Mouse (Mus musculus) MEL (cell line): ENCODE results near the gene Pip4k2a. TPM values are rescaled to one million over a fixed set of nuclear protein-coding genes. Genes with fewer than 3 reads are reported as not detected.

Source experiments
- DNase-seq: peaks from one replicate; pipeline ENCODE4 v3.0.0; 2011; ENCODE audit warnings: low read depth, low spot score
- H3K27ac ChIP-seq: 2 replicates; pipeline ENCODE4 v1.5.1; 2012; ENCODE audit warnings: low read depth, mild to moderate bottlenecking, control low read depth, low read length, moderate library complexity; ENCODE audit not compliant: control insufficient read depth
- H3K27me3 ChIP-seq, 2 experiments: fragments of 150-350 bp in 1 of 2; sonication (generic) in 1 of 2; 2 replicates each; pipeline ENCODE4 v1.6.1; 2012; ENCODE audit warnings: low read length in 2 of 2, mild to moderate bottlenecking in 2 of 2, improper control_type of control experiment in 1 of 2, moderate library complexity in 1 of 2; ENCODE audit not compliant: insufficient read depth in 2 of 2, control insufficient read depth in 1 of 2
- H3K36me3 ChIP-seq, 2 experiments: 2 replicates each; pipeline ENCODE4 v1.6.1; 2012 to 2014; ENCODE audit warnings: low read length in 2 of 2, improper control_type of control experiment in 1 of 2, inconsistent platforms in 1 of 2, mild to moderate bottlenecking in 1 of 2; ENCODE audit not compliant: insufficient read depth in 2 of 2, control insufficient read depth in 1 of 2
- H3K4me1 ChIP-seq, 2 experiments: fragments of 150-350 bp in 1 of 2; sonication (generic) in 1 of 2; 2 replicates each; pipeline ENCODE4 v1.6.1; 2012; ENCODE audit warnings: low read length in 2 of 2, improper control_type of control experiment in 1 of 2, mild to moderate bottlenecking in 1 of 2; ENCODE audit not compliant: insufficient read depth in 2 of 2, control insufficient read depth in 1 of 2
- H3K4me3 ChIP-seq, 2 experiments: fragments of 150-350 bp in 1 of 2; sonication (generic) in 1 of 2; 2 replicates each; pipeline ENCODE4 v1.5.1; 2012; ENCODE audit warnings: low read depth in 2 of 2, low read length in 2 of 2, mild to moderate bottlenecking in 2 of 2, moderate library complexity in 2 of 2, control low read depth in 1 of 2, improper control_type of control experiment in 1 of 2; ENCODE audit not compliant: control insufficient read depth in 1 of 2, insufficient read depth in 1 of 2
- H3K79me2 ChIP-seq: 2 replicates; pipeline ENCODE4 v1.6.1; 2012; ENCODE audit warnings: mild to moderate bottlenecking, low read length, moderate library complexity; ENCODE audit not compliant: control insufficient read depth, poor library complexity, insufficient read depth
- H3K9ac ChIP-seq: 2 replicates; pipeline ENCODE4 v1.6.1; 2012; ENCODE audit warnings: low read depth, mild to moderate bottlenecking, control low read depth, low read length, moderate library complexity; ENCODE audit not compliant: control insufficient read depth, poor library complexity, severe bottlenecking
- H3K9me3 ChIP-seq: fragments of 150-350 bp; sonication (generic); replicated peaks from 2 replicates; pipeline ENCODE4 v1.6.1; 2012; ENCODE audit warnings: mild to moderate bottlenecking, low read length, improper control_type of control experiment, moderate library complexity; ENCODE audit not compliant: insufficient read depth
- BHLHE40 ChIP-seq: IDR thresholded peaks from 2 replicates; pipeline ENCODE4 v1.6.1; 2012; ENCODE audit warnings: low read depth, mild to moderate bottlenecking, inconsistent platforms, low read length, improper control_type of control experiment, borderline replicate concordance
- CHD2 ChIP-seq: IDR thresholded peaks from 2 replicates; pipeline ENCODE4 v1.6.1; 2011; ENCODE audit warnings: low read length, improper control_type of control experiment
- CTCF ChIP-seq, 3 experiments: IDR thresholded peaks in 2 of 3; conservative IDR thresholded peaks in 1 of 3; 2 replicates each; pipeline ENCODE4 v1.5.1; 2011 to 2012; ENCODE audit warnings: low read length in 3 of 3, low read depth in 2 of 3, mild to moderate bottlenecking in 2 of 3, improper control_type of control experiment in 1 of 3, inconsistent platforms in 1 of 3, mixed read lengths in 1 of 3, moderate library complexity in 1 of 3; ENCODE audit not compliant: control insufficient read depth in 1 of 3, insufficient read depth in 1 of 3, poor library complexity in 1 of 3, severe bottlenecking in 1 of 3
- E2F4 ChIP-seq: IDR thresholded peaks from 2 replicates; pipeline ENCODE4 v1.6.1; 2011; ENCODE audit warnings: low read depth, low read length, improper control_type of control experiment, borderline replicate concordance
- ELF1 ChIP-seq: IDR thresholded peaks from 2 replicates; pipeline ENCODE4 v1.6.1; 2014; ENCODE audit warnings: low read depth, mild to moderate bottlenecking, inconsistent platforms, low read length, improper control_type of control experiment, moderate library complexity
- EP300 ChIP-seq, 2 experiments: IDR thresholded peaks; 2 replicates each; pipeline ENCODE4 v1.6.1; 2011; ENCODE audit warnings: improper control_type of control experiment in 2 of 2, low read length in 2 of 2, low read depth in 1 of 2, mild to moderate bottlenecking in 1 of 2
- GABPA ChIP-seq: IDR thresholded peaks from 2 replicates; pipeline ENCODE4 v1.6.1; 2012; ENCODE audit warnings: low read depth, mild to moderate bottlenecking, inconsistent platforms, low read length, improper control_type of control experiment, moderate library complexity
- GATA1 ChIP-seq: IDR thresholded peaks from 2 replicates; pipeline ENCODE4 v1.6.1; 2011; ENCODE audit warnings: low read depth, low read length, improper control_type of control experiment
- HCFC1 ChIP-seq: IDR thresholded peaks from 2 replicates; pipeline ENCODE4 v1.6.1; 2012; ENCODE audit warnings: low read depth, mild to moderate bottlenecking, inconsistent platforms, low read length, improper control_type of control experiment, moderate library complexity
- KAT2A ChIP-seq: conservative IDR thresholded peaks from 2 replicates; pipeline ENCODE4 v1.6.1; 2012; ENCODE audit warnings: low read depth, low read length, improper control_type of control experiment, inconsistent platforms
- MAFK ChIP-seq: IDR thresholded peaks from 2 replicates; pipeline ENCODE4 v1.6.1; 2011; ENCODE audit warnings: low read depth, mild to moderate bottlenecking, low read length, improper control_type of control experiment, borderline replicate concordance
- MAX ChIP-seq: IDR thresholded peaks from 2 replicates; pipeline ENCODE4 v1.6.1; 2011; ENCODE audit warnings: low read length, improper control_type of control experiment
- MAZ ChIP-seq: IDR thresholded peaks from 2 replicates; pipeline ENCODE4 v1.6.1; 2012; ENCODE audit warnings: low read depth, mild to moderate bottlenecking, inconsistent platforms, low read length, improper control_type of control experiment
- MEF2A ChIP-seq: IDR thresholded peaks from 2 replicates; pipeline ENCODE4 v1.6.1; 2014; ENCODE audit warnings: low read depth, mild to moderate bottlenecking, inconsistent platforms, low read length, improper control_type of control experiment; ENCODE audit not compliant: poor library complexity, insufficient replicate concordance, severe bottlenecking; ENCODE audit errors: extremely low read depth
- MXI1 ChIP-seq: IDR thresholded peaks from 2 replicates; pipeline ENCODE4 v1.6.1; 2011; ENCODE audit warnings: mild to moderate bottlenecking, low read depth, low read length, improper control_type of control experiment
- MYC ChIP-seq: IDR thresholded peaks from 2 replicates; pipeline ENCODE4 v1.6.1; 2011; ENCODE audit warnings: low read depth, mild to moderate bottlenecking, low read length, improper control_type of control experiment, moderate library complexity
- NELFE ChIP-seq: IDR thresholded peaks from 2 replicates; pipeline ENCODE4 v1.6.1; 2011; ENCODE audit warnings: low read depth, low read length, improper control_type of control experiment
- NRF1 ChIP-seq: IDR thresholded peaks from 2 replicates; pipeline ENCODE4 v1.6.1; 2014; ENCODE audit warnings: low read depth, mild to moderate bottlenecking, inconsistent platforms, low read length, improper control_type of control experiment, moderate library complexity; ENCODE audit not compliant: poor library complexity, insufficient read depth, severe bottlenecking
- POLR2AphosphoS5 ChIP-seq: IDR thresholded peaks from 2 replicates; pipeline ENCODE4 v1.6.1; 2012; ENCODE audit warnings: low read depth, borderline replicate concordance, mild to moderate bottlenecking, inconsistent platforms, low read length, moderate library complexity, mixed read lengths
- RAD21 ChIP-seq: IDR thresholded peaks from 2 replicates; pipeline ENCODE4 v1.6.1; 2011; ENCODE audit warnings: mild to moderate bottlenecking, low read depth, low read length, improper control_type of control experiment
- RCOR1 ChIP-seq: IDR thresholded peaks from 2 replicates; pipeline ENCODE4 v1.6.1; 2012; ENCODE audit warnings: low read depth, mild to moderate bottlenecking, inconsistent platforms, low read length, improper control_type of control experiment
- SIN3A ChIP-seq: IDR thresholded peaks from 2 replicates; pipeline ENCODE4 v1.6.1; 2012; ENCODE audit warnings: low read length, improper control_type of control experiment, inconsistent platforms
- SMC3 ChIP-seq: IDR thresholded peaks from 2 replicates; pipeline ENCODE4 v1.6.1; 2011; ENCODE audit warnings: low read depth, low read length, improper control_type of control experiment
- TBP ChIP-seq: IDR thresholded peaks from 2 replicates; pipeline ENCODE4 v1.8.0; 2011; ENCODE audit warnings: low read depth, low read length, improper control_type of control experiment
- TCF12 ChIP-seq: IDR thresholded peaks from 2 replicates; pipeline ENCODE4 v1.6.1; 2014; ENCODE audit warnings: low read depth, mild to moderate bottlenecking, inconsistent platforms, low read length, improper control_type of control experiment, moderate library complexity
- UBTF ChIP-seq: IDR thresholded peaks from 2 replicates; pipeline ENCODE4 v1.6.1; 2012; ENCODE audit warnings: low read depth, mild to moderate bottlenecking, inconsistent platforms, low read length, improper control_type of control experiment, moderate library complexity, borderline replicate concordance; ENCODE audit not compliant: insufficient read depth
- USF1 ChIP-seq: IDR thresholded peaks from 2 replicates; pipeline ENCODE4 v1.6.1; 2014; ENCODE audit warnings: low read depth, mild to moderate bottlenecking, inconsistent platforms, low read length, improper control_type of control experiment, moderate library complexity
- USF2 ChIP-seq, 2 experiments: IDR thresholded peaks; 2 replicates each; pipeline ENCODE4 v1.6.1; 2011 to 2012; ENCODE audit warnings: improper control_type of control experiment in 2 of 2, low read length in 2 of 2, borderline replicate concordance in 1 of 2, inconsistent platforms in 1 of 2, low read depth in 1 of 2, mild to moderate bottlenecking in 1 of 2; ENCODE audit not compliant: insufficient read depth in 1 of 2
- ZKSCAN1 ChIP-seq: IDR thresholded peaks from 2 replicates; pipeline ENCODE4 v1.6.1; 2012; ENCODE audit warnings: low read depth, mild to moderate bottlenecking, inconsistent platforms, low read length, improper control_type of control experiment, moderate library complexity
- ZMIZ1 ChIP-seq: IDR thresholded peaks from 2 replicates; pipeline ENCODE4 v1.6.1; 2012; ENCODE audit warnings: low read depth, mild to moderate bottlenecking, inconsistent platforms, low read length, improper control_type of control experiment, moderate library complexity
- ZNF384 ChIP-seq: IDR thresholded peaks from 2 replicates; pipeline ENCODE4 v1.6.1; 2012; ENCODE audit warnings: low read depth, mild to moderate bottlenecking, inconsistent platforms, low read length, improper control_type of control experiment
- polyA plus RNA-seq, 2 experiments: library from polyadenylated mRNA; stranded (reverse) in 1 of 2; unstranded in 1 of 2; fragments of >175 nt in 1 of 2; fragments of >200 nt in 1 of 2; gene quantifications; 2 replicates each; pipeline versions ENCODE4 v1.2.1 to v1.2.4; 2012; ENCODE audit warnings: low replicate concordance in 2 of 2, low read depth in 1 of 2; ENCODE audit not compliant: insufficient read length in 2 of 2, insufficient read depth in 1 of 2, missing spikeins in 1 of 2
- total RNA-seq: library from RNA; depleted of rRNA; stranded (reverse); fragments of 300-350 nt; gene quantifications from 2 replicates; pipeline ENCODE4 v1.2.3, GENCODE M21; 2012

The Pip4k2a gene
- total and polyA plus RNA-seq, 3 experiments: 7.9 to 48.5 TPM; not detected in 1

DNA sequence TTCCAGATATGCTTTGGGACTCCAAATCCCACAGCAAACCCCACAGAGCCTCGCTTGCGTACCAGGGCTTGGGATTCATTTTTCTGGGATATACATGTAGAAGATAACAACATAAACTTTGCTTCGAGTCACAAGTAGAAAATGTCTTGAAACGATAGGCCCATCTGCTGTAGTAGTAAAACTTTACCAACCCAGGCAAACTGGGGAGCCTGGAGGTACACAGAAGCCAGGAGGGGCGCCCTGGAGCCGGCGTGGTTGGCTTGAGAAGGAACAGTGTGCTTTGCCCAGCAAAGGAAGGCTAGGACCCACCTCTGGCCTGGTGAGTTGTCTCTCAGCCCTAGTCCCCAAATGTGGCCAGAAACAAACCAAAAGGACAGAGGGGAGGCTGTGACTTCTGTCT, 61.5 kb downstream of the Pip4k2a start:
- Histone ChIP-seq H3K9ac (peak overlapping the region; percentile 44), H3K9me3 (no peaks in the 10 kb centered on the region), H3K79me2 (peaks cover 5% of the 10 kb centered on the region), H3K36me3 (peaks cover 0 to 49% of the 10 kb centered on the region in 2 experiments; a peak in 2 of 4 replicates), H3K27me3 (no peaks in the 10 kb centered on the region), H3K27ac (peak overlapping the region; percentile 93), H3K4me1 (peaks cover 33 to 54% of the 10 kb centered on the region in 2 experiments), H3K4me3 (peak overlapping the region in 1 of 2 experiments; percentile 5; a peak in 1 of 4 replicates)
- DNase-seq: peak; percentile 75
- no peak for TF ChIP-seq HCFC1
- TF ChIP-seq MXI1: peak; percentile 50; the same call in 1 of the 2 replicates
- no peak for TF ChIP-seq GABPA
- peak; percentile 18; the same call in 1 of the 2 replicates for TF ChIP-seq SMC3
- TF ChIP-seq RAD21: peak; percentile 14; the same call in 1 of the 2 replicates
- no peak for TF ChIP-seq UBTF
- TF ChIP-seq USF1: no peak
- no peak for TF ChIP-seq ELF1
- TF ChIP-seq MAZ: no peak
- TF ChIP-seq USF2 (IDR thresholded peaks at IDR 0.05; ENCODE audit: borderline replicate concordance in 1 of 2, insufficient read depth in 1 of 2, low read depth in 1 of 2, low read length in 2 of 2): no peak
- TF ChIP-seq KAT2A: no peak
- peak in 1 of 2 experiments; percentile 22; a peak in 1 of 4 replicates for TF ChIP-seq EP300 (IDR thresholded peaks at IDR 0.05; ENCODE audit: low read depth in 1 of 2, low read length in 2 of 2)
- TF ChIP-seq SIN3A: no peak
- TF ChIP-seq CTCF (IDR thresholded peaks at IDR 0.05 in 2 of 3, conservative IDR thresholded peaks at IDR 0.05 in 1 of 3; ENCODE audit: control insufficient read depth in 1 of 3, insufficient read depth in 1 of 3, low read depth in 2 of 3, low read length in 3 of 3, poor library complexity in 1 of 3, severe bottlenecking in 1 of 3): peak; percentile 34 to 55 (median 42); a peak in 5 of 6 replicates
- TF ChIP-seq TBP: 0 out of 2 replicates have a peak, but pooled peaks have one; percentile 25
- TF ChIP-seq CHD2: no peak
- no peak for TF ChIP-seq E2F4
- TF ChIP-seq NRF1: no peak
- no peak for TF ChIP-seq GATA1
- no peak for TF ChIP-seq ZMIZ1
- TF ChIP-seq MAFK: no peak
- TF ChIP-seq ZKSCAN1: no peak
- no peak for TF ChIP-seq MYC
- no peak; the same call in 1 of the 2 replicates for TF ChIP-seq RCOR1
- TF ChIP-seq NELFE: no peak
- TF ChIP-seq ZNF384: no peak
- no peak for TF ChIP-seq POLR2AphosphoS5
- TF ChIP-seq BHLHE40: no peak
- TF ChIP-seq MEF2A: no peak
- TF ChIP-seq TCF12: no peak
- TF ChIP-seq MAX: no peak
